Mouse (Mus musculus) myocyte (in vitro differentiated cells): ENCODE data around the gene Cdyl2. TPM values are rescaled to one million over a fixed set of nuclear protein-coding genes. Genes with fewer than 3 reads are reported as not detected.
A peak's percentile ranks its signal among the peaks of the same experiment; 100 is the strongest.

Experiments
- H3K27me3 ChIP-seq: one replicate; pipeline ENCODE4 v1.6.1; 2011; ENCODE audit not compliant: control insufficient read depth, insufficient read depth, insufficient read length
- H3K36me3 ChIP-seq: one replicate; pipeline ENCODE4 v1.6.1; 2011; ENCODE audit not compliant: control insufficient read depth, insufficient read depth
- H3K4me2 ChIP-seq: one replicate; pipeline ENCODE4 v1.6.1; 2011; ENCODE audit warnings: low read depth, control low read depth
- H3K4me3 ChIP-seq: one replicate; pipeline ENCODE4 v1.5.1; 2011; ENCODE audit warnings: mild to moderate bottlenecking, control low read depth, moderate library complexity
- H3K79me2 ChIP-seq: one replicate; pipeline ENCODE4 v1.6.1; 2011; ENCODE audit not compliant: control insufficient read depth, insufficient read depth
- H3ac ChIP-seq: one replicate; pipeline ENCODE4 v1.6.1; 2011; ENCODE audit not compliant: control insufficient read depth, insufficient read length
- CEBPB ChIP-seq: IDR thresholded peaks from 2 replicates; pipeline ENCODE4 v1.6.1; 2011; ENCODE audit warnings: mild to moderate bottlenecking, moderate library complexity; ENCODE audit not compliant: poor library complexity, insufficient read depth, severe bottlenecking
- E2F4 ChIP-seq: IDR thresholded peaks from one replicate; pipeline ENCODE4 v1.6.1; 2011; ENCODE audit warnings: mild to moderate bottlenecking, control low read depth, moderate library complexity; ENCODE audit not compliant: insufficient read depth
- MAX ChIP-seq: IDR thresholded peaks from one replicate; pipeline ENCODE4 v1.6.1; 2011; ENCODE audit warnings: low read depth, mild to moderate bottlenecking, control low read depth
- MYOD1 ChIP-seq, 3 experiments: IDR thresholded peaks; one replicate each; pipeline ENCODE4 v1.6.1; 2011; ENCODE audit warnings: control low read depth in 2 of 3, low read depth in 2 of 3, mild to moderate bottlenecking in 2 of 3, moderate library complexity in 1 of 3; ENCODE audit not compliant: insufficient read length in 2 of 3, control insufficient read depth in 1 of 3
- MYOG ChIP-seq, 3 experiments: IDR thresholded peaks; one replicate each; pipeline ENCODE4 v1.6.1; 2011; ENCODE audit warnings: control low read depth in 2 of 3, low read depth in 2 of 3, mild to moderate bottlenecking in 2 of 3; ENCODE audit not compliant: insufficient read length in 2 of 3, control insufficient read depth in 1 of 3, insufficient read depth in 1 of 3
- POLR2A ChIP-seq: IDR thresholded peaks from one replicate; pipeline ENCODE4 v1.6.1; 2011; ENCODE audit warnings: low read depth, mild to moderate bottlenecking, control low read depth, moderate library complexity; ENCODE audit not compliant: insufficient read length
- POLR2AphosphoS2 ChIP-seq: IDR thresholded peaks from one replicate; pipeline ENCODE4 v1.6.1; 2011; ENCODE audit warnings: low read depth, control low read depth; ENCODE audit not compliant: insufficient read length
- REST ChIP-seq: IDR thresholded peaks from one replicate; pipeline ENCODE4 v1.6.1; 2011; ENCODE audit warnings: mild to moderate bottlenecking, control low read depth, moderate library complexity; ENCODE audit not compliant: insufficient read depth, insufficient read length
- SRF ChIP-seq: IDR thresholded peaks from one replicate; pipeline ENCODE4 v1.6.1; 2011; ENCODE audit warnings: low read depth; ENCODE audit not compliant: control insufficient read depth, insufficient read length
- TCF12 ChIP-seq: IDR thresholded peaks from one replicate; pipeline ENCODE4 v1.6.1; 2011; ENCODE audit warnings: mild to moderate bottlenecking, control low read depth; ENCODE audit not compliant: poor library complexity, insufficient read depth, severe bottlenecking
- TCF3 ChIP-seq: IDR thresholded peaks from one replicate; pipeline ENCODE4 v1.6.1; 2011; ENCODE audit warnings: low read depth, control low read depth; ENCODE audit not compliant: insufficient read length
- USF1 ChIP-seq: IDR thresholded peaks from one replicate; pipeline ENCODE4 v1.6.1; 2011; ENCODE audit warnings: low read depth, mild to moderate bottlenecking, control low read depth, moderate library complexity
- polyA plus RNA-seq: library from polyadenylated mRNA; unstranded; fragments of >200 nt; fragmentation: generic; extraction: Trizol; gene quantifications from one replicate; pipeline ENCODE4 v1.2.1, GENCODE M21; 2012; ENCODE audit warnings: missing spikeins

Cdyl2 gene
- polyA plus RNA-seq, result 0.96 TPM

GRCm38 (mm10) chr8:116732684-116733647 is at the start of gene Cdyl2:
TSS of gene Cdyl2 (minus strand) at chr8:116732991.
- Histone ChIP-seq H3K4me3 (no peak within 1 kb of the TSS), H3K79me2 (no peaks in the 10 kb centered on the region), H3K4me2 (peak within 1 kb of the TSS; percentile 12), H3K27me3 (no peaks in the 10 kb centered on the region), H3K36me3 (no peaks in the 10 kb centered on the region), H3ac (no peak within 1 kb of the TSS)
- TF ChIP-seq POLR2A (peak; percentile 33), TCF12 (no peak)

- TF ChIP-seq MYOG (IDR thresholded peaks at IDR 0.05; ENCODE audit: control insufficient read depth in 1 of 3, insufficient read depth in 1 of 3, insufficient read length in 2 of 3, low read depth in 2 of 3) (no peak), POLR2AphosphoS2 (no peak)
- Histone ChIP-seq H3K4me2 (no peak overlapping the region), H3K36me3 (no peaks in the 10 kb centered on the region)
These were observed 47.8 kb upstream of the Cdyl2 start for GRCm38 (mm10) chr8:116780594-116780993.

GRCm38 (mm10) chr8:116774220-116774619 is 41.4 kb upstream of the Cdyl2 start:
- Histone ChIP-seq H3K36me3 (no peaks in the 10 kb centered on the region), H3K4me3 (no peak overlapping the region), H3K27me3 (no peaks in the 10 kb centered on the region), H3ac (no peak overlapping the region), H3K79me2 (no peaks in the 10 kb centered on the region), H3K4me2 (no peak overlapping the region)
- TF ChIP-seq MAX (no peak), MYOD1 (IDR thresholded peaks at IDR 0.05; ENCODE audit: control insufficient read depth in 1 of 3, insufficient read length in 2 of 3, low read depth in 2 of 3) (peak in 1 of 3 experiments; percentile 55), POLR2AphosphoS2 (no peak)

More at GRCm38 (mm10) chr8:116780594-116780993, 47.8 kb upstream of the Cdyl2 start:
- H3K27me3 ChIP-seq, result no peaks in the 10 kb centered on the region
- no peak overlapping the region for H3ac ChIP-seq
- H3K4me3 ChIP-seq, result no peak overlapping the region
- H3K79me2 ChIP-seq, result no peaks in the 10 kb centered on the region

- H3K4me2 ChIP-seq, result no peak overlapping the region
- H3K4me3 ChIP-seq, result no peak overlapping the region
- no peak overlapping the region for H3ac ChIP-seq
- no peaks in the 10 kb centered on the region for H3K79me2 ChIP-seq
- no peaks in the 10 kb centered on the region for H3K27me3 ChIP-seq
- TF ChIP-seq TCF12, result no peak
- TF ChIP-seq E2F4, result no peak
- TF ChIP-seq POLR2AphosphoS2, result no peak
- TF ChIP-seq USF1, result no peak
- no peak for TF ChIP-seq MYOD1 (IDR thresholded peaks at IDR 0.05; ENCODE audit: control insufficient read depth in 1 of 3, insufficient read length in 2 of 3, low read depth in 2 of 3)
- TF ChIP-seq REST, result no peak
- TF ChIP-seq POLR2A, result no peak
- no peak for TF ChIP-seq MAX
- TF ChIP-seq MYOG (IDR thresholded peaks at IDR 0.05; ENCODE audit: control insufficient read depth in 1 of 3, insufficient read depth in 1 of 3, insufficient read length in 2 of 3, low read depth in 2 of 3), result no peak
- TF ChIP-seq CEBPB, result no peak
- TF ChIP-seq SRF, result no peak
- no peak for TF ChIP-seq TCF3
- no peaks in the 10 kb centered on the region for H3K36me3 ChIP-seq
These were observed 39.9 kb upstream of the Cdyl2 start for GRCm38 (mm10) chr8:116772727-116773126.

- H3K36me3 ChIP-seq, result no peaks in the 10 kb centered on the region
- H3ac ChIP-seq, result no peak overlapping the region
- TF ChIP-seq POLR2A (no peak), E2F4 (no peak), TCF3 (no peak), CEBPB (no peak), SRF (no peak), POLR2AphosphoS2 (no peak), TCF12 (no peak), MAX (no peak), MYOD1 (IDR thresholded peaks at IDR 0.05; ENCODE audit: control insufficient read depth in 1 of 3, insufficient read length in 2 of 3, low read depth in 2 of 3) (no peak)
- H3K4me2 ChIP-seq, result no peak overlapping the region
- H3K79me2 ChIP-seq, result no peaks in the 10 kb centered on the region
- H3K27me3 ChIP-seq, result no peaks in the 10 kb centered on the region
- H3K4me3 ChIP-seq, result no peak overlapping the region
These were observed 39.1 kb upstream of the Cdyl2 start for GRCm38 (mm10) chr8:116771797-116772343.
